Mouse (Mus musculus) T-cell, adult 2 months (primary cell): ENCODE results near the gene Synrg.

Experiments
- DNase-seq: peaks from one replicate; pipeline ENCODE4 v3.0.0; 2022; ENCODE audit warnings: low spot score

Gene Synrg

DNA sequence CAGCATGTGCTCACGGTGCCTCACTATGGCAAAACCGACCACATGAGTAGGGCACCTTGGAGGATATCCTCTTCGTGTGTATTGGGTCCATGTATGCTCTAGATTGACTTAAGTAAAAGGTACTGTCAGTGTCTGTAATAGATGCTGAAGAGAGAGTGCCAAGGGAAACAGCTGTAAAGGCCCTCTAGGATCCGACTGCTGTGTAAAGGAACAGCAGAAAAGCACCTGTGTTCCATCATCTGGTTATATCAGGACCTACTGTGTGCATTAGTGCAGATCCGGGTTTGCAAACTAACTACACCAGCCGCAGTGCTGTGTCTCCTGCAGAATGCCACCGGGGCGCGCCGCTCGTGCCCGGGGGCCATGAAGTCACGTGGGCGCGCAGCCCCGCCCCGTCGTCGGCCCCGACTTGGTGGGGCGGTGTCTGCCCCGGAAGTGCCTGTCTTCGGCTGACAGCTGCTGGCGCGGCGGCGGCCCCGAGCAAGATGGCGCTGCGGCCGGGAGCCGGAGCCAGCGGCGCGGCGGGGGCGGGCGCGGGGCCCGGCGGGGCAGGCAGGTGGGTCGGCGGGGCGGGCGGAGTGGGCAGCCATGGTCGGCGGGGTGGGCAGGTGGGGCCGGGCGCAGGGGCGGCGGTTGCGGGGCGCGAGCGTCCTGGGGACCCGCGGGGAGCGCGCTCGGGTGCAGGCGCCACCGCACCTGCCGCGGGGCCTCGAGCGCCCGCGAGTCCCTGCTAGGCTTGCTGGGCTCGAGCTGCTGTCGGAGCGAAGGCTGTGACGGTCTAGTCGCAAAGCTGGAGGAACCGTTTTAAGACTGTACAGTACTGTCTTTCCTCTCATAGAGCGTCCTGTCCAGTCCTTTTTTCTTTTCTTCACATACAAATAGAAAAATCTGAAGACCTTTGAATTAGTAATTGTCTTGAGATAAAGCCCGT lies at the start of gene Synrg:
Synrg (plus strand) TSS at position 438 of the 931 bp plus-strand sequence.
- peak; percentile 95 for DNase-seq

DNA sequence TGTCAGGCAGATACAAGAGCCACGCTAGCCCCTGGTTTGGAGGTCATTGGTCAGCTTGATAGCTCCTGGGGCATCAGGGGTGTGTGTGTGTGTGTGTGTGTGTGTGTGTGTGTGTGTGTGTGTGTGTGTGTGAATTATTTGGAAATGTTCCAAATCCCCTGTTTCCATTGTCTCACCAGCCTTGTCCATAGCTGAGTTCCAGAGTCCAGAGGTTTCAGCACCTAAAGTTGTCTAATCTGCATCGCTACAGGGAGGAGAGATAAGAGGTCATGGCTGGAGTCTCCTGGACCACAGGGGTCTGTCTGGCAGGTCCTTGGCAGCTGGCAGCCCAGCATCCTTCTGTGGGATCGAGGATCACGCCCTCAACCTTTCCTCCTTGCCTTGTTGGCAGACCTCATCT lies 49.7 kb upstream of the Synrg start:
- DNase-seq, result no peak

DNA sequence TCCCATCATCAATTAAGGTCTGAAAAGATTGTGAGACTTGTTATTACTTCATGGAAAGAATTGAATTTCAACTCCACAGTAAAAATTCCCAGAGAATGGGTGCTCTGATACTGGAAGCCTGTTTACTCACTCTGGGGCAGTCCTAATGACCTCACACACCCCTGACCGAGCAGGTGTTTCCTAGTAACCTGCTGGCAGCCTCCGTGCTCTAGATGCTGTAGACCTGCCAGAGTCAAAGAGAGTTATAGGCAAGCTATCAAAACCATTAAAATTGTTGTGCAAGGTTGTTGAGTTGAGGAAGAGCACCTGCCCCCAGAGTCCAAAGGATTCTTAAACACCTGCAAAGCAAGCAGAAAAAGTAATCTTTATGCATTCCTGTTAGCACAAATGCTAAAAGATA lies 41.6 kb upstream of the Synrg start:
- DNase-seq, result no peak

DNA sequence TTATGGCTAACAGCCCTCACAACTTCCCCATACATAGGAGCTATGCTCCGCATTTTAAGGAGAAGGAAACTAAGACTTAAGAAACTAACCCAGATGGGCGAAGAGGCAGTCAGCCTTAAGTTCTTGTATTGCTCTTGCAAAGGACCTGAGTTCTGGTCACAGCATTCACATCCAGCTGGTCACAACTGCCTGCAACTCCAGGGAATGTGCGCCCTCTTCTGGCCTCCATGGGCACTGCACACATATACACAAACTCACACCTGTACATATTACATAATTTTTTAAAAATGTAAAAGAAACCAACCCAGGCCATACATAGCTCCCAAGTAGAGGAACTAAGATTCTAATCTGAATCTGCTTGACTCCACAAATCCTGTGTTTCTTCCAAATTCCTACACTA lies 37.1 kb upstream of the Synrg start:
- DNase-seq, result peak; percentile 11

DNA sequence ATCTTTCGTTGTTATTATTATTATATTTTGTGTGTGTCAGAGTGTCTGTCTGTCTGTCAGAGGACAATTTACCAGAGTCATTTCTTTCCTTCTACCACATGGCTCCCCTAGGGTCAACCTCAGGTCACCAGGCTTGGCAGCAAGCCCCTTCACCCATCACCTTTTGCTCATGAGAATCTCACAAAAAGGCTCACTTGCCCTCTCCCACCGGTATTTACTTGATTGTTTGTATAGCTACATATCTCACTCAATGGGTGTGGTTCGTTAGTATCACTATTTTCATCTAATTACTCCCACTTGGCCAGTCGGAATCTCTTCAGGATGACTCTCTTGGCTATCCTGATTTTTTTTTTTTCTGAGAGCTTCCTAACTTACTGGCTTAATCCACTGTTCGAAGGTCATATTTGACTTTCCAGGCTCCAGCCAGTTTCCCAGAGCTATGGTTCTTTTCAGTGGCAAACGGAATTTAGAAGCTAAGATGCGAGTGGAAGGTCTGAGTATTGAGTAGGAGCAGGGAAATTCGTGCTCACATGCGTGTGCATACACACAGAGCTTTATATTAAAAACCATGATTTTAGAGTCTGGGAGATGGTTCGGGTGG lies 31.6 kb upstream of the Synrg start:
- no peak for DNase-seq

DNA sequence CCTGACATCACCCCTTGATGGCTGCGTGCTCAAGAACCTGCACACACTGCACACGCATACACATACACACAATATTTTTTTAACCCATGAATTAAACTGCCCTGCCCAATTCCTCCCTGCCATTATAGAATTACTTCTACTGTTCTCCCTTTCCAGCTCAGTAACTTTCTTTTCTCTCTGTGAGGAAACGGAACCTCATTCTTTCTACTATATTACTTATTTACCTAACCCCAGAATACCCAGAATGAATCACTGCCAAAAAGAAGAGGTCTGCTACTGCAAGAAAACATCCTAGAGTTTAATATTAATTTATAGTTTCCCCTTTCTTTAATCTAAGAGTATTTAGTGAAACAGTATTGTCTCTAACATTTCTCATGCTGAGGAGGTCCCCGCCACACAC lies 30.9 kb upstream of the Synrg start:
- DNase-seq, result no peak

DNA sequence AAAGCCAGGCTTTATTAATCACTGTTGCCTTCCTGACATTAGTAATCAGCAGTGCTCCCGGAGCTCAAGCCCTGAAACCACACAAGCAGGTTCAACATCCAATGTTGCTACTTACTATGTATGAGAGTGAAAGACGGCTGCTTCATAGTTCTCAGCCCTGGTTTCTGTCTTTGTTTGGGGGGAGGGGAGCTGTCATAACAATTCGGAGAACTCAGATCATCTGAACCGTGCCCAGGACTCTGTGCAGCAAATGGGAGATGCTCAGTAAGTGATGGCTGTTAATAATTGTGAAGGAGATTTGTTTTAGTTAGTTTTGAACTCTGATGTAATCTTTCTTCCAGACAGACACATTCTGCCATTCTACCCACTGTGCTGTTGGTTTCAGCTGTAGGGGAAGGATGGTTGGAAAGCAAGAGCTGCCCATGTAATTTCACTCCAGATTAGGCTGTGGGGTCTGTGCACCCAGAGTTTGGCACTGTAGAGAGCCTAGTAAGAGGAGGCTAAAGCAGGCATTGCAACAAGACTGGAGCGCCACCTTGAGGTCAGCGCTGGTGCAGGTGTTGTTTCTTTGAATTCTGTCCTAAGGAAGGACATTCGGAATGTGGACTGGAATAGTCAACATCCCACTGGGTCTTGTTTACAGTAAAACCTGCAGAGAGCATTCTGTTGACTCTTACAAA lies 28.1 kb upstream of the Synrg start:
- DNase-seq, result peak; percentile 52

DNA sequence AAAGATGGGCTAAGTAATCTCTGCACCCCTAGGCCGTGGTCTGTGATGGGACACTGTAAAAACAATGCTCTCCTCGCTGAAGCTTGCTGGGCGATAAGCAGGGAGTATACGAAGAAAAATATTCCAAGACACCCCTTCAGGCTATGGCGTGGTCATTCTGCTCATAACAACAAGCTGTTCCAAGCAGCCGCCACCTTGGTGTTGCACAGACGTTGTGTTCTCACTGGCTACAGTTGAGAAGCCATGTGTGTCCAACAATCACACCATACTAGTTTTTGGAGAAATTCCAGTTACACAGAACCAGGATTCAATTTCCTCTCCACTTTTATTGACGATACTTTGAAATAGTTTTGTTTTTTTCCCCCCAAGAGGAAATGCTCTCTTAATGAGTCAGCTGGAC lies 25.7 kb upstream of the Synrg start:
- DNase-seq, result no peak

DNA sequence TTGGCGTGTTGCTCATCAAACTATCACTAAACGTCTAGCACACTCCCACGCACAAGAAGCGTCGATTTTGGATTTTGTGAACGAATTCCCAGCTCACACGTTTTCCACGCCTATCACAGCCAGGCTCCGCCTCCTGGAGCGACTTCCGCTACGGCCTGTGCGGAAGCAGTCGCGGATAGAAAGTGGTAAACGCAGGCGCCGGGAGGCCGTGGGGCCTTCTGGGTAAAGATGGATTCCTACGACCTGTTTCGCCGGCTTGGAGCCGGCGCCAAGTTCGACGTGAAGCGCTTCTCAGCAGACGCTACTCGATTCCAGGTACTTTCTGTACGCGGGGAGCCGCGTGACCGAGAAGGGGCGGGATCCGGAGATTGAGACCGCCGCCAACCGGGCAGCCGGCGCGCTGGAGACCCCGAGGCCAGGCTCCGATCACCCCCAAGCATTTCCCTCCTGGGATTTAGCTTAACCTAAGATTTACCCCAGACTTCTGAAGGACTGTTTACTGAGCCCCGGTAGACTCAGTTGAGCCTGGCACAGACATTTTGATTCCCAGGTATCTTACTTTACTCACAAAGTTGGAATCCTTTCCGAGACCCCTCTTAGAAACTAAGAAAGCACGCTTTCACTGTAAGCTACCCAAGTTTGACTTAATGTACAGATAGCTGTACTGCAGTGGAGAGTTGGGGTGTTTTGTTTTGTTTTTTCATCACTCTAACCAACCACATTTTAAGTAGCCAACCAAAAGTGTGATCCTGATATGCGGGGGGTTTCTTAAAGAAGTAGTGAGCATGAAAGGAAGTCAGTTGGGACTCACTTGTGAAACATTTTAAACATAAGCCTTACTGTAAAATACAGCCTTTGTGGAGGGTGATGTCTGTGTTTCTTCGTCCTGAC lies 22.0 kb upstream of the Synrg start, which contains the start of gene Ddx52:
Ddx52 (plus strand) TSS at position 113 of the 891 bp plus-strand sequence.
- peak; percentile 87 for DNase-seq

DNA sequence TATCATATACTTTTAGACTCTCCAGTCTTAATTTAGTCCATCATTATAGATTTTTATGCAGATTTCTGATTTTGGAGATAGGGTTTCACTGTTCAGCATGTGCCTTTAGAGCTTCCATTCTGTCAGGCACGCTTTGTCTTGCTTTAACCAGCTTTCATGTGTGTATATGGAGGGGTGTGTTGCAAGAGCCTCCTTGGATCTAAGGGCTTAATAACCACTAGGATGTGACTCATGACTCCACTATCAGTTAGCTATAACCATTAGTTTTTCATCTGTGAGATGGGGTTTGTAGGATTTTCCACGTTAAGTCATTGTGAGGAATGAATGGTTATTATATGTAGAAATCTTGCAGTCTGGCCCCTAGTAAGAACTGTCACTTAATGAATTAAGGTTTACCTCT lies 7.4 kb upstream of the Synrg start:
- no peak for DNase-seq

DNA sequence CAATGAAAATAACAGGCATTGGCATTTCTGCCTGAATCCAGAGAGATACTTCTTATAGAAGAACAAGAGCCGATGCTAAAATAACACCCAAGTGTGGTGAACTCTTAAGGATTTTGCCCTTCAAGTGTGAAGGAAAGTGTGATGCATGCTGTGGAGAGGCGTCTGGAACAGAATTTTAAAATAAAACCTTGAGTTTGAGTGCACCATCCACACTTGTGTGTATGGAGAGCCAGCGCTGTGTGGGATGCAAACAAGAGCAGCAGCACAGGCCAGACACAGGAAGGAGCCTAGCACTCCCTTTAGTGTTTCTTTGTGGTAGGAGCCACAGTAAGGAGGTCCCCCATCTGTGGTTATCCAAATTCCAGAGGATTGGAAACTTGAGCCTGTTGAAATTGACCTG lies 2.2 kb upstream of the Synrg start:
- no peak for DNase-seq

DNA sequence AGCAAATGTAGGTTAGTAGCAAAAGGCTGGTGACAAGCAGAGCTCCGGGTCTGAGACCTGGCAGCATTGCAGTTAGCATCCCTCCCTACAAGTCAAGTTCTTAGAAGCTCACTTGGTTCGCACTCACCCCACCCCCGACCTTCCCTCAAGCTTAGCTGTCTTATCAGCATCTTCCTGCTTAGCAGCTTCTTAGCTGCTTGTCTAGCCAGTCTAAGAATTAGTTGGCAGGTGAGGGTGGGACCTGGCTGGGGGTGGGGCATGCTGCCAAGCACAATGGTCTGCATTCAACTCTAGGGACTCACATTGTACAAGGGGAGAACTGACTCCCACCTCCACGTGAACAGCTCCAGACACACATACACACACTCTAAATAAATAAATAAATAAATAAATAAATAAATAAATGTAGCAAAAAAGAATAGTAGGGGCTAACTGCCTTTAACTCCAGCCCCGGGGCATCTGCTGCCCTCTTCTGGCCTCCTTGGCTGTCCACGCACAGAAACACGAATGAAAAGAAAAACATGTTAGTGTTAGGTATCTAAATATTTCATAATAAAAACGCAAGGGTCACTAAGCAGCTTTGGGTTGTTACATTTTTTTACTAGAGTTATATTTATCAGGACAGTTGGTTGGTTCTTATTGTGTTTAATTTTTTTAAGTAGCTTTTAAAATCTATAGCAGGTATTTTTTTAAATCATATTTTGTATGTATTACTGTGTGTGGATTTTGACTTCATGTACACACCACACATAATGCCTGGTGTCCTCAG lies 3.4 kb downstream of the Synrg start:
- no peak for DNase-seq

DNA sequence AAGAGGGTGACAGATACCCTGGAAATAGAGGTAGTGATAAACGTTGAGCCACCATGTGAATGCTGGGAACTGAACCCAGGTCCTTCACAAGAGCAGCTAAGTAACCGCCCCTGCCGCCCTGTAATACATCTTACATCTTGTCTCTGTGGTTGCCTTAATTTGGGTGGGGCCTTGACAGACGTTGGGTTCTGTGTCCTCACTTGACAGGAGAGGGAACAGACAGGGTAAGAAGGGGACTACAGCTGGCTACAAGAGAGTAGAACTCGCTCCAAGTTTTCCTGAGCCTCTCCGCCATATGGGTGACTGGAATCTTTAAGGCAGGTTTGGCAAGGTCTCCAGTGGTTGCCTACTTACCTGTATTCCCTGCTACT lies 4.0 kb downstream of the Synrg start:
- DNase-seq, result no peak

DNA sequence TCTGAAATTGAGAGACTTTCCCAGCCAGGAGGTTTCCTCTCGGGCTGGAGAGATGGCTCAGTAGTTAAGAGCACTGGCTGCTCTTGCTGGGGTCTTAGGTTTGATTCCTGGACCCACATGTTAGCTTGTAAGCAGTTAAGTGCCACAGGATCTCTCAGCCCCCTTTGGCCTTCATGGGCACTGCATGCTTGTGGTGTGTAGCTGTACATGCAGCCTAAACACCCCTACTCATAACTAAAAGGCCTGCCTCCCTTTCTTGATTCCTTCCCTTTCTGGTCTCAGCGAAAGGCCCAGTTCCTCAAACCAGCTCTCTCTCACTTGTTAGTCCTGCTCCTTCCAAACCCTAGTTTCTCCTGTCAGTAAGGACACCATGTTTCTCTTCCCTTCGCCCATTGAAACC lies 4.8 kb downstream of the Synrg start:
- DNase-seq, result peak; percentile 1

DNA sequence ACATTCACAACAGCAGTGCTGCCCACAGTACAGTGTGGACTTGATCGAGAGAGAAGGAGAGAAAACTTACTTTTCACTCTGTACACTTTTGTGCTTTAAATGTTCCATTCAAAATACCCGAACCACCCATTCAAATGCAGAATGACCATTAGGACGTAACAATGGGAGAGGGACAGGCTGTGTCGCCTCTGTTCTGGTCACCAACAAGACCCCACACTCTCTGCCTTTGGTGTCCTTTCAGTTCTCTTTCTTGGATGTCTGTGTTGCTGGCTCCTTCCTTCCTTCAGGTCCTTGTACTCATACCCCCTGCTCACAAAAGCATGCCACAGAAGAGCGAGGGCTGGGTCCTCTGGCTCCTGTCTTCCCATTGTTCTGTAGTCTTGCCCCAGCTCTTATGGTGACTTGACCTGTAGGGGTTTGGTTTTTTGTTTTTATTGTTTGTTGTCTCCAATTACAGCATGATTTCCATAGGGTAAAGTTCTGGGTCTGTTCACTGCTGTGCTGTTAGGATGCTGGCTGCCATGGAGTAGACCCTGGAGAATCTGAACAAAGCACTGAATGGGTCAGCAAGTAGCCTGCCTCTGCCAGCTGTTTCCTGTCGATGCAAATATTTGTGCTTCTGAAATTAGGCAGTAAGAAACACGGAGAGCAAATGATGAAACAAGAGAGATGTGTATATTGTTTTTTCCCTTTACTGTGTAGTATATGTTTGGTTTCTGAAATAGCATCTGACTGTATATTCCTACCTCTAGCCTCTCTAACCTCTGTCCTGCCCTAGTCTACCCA lies 10.5 kb downstream of the Synrg start:
- no peak for DNase-seq

DNA sequence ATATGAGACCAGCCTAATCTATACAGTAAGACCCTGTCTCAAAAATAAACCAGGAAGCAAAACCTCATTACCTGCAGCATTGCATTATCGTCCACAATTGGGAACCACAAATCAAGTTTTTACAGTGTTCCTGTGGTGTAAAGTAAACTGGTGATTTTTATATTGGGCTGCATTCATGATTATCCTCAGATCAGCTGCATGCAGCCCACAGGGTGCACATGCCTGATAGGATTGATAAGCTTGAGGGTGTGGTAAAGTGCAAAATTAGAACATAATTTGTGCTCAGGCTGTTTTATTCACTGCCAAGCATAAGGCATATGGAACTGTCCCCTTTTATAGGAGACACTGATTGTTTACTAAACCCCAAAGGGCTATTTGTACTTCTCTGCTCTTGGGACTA lies 11.3 kb downstream of the Synrg start:
- DNase-seq, result no peak

DNA sequence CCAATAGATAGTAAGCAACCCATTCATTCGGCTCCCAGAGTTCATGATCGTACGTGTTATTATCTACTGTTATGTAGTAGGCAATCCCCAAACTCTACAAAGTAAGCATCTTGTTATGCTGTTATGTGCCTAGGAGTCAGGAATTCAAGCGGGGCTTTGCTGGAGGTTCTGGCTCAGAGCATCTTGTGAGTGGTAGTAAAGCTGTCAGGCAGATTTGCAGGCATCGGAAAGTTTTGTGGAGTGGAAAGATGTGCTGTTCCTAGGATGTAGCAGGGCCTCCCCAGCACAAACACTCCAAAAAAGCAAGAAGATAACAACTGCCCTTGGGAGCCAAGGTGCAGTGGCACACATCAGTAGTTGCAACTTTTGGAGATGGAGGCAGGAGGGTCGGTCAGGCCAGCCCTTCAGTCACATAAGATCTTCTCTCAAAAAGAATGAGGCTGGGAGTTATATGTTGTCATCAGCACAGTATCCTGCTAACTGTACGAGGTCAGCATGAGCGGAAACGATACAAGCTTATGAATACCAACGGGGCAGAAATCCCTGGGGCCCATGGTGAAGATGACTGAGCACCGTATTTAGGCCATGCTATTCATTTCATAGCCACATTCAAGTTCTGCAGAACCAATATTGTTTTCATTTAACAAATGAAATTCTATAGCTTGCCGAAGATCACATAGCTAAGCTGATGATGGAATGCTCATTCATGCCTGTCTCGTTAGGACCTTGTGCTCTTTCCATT lies 12.2 kb downstream of the Synrg start:
- no peak for DNase-seq

DNA sequence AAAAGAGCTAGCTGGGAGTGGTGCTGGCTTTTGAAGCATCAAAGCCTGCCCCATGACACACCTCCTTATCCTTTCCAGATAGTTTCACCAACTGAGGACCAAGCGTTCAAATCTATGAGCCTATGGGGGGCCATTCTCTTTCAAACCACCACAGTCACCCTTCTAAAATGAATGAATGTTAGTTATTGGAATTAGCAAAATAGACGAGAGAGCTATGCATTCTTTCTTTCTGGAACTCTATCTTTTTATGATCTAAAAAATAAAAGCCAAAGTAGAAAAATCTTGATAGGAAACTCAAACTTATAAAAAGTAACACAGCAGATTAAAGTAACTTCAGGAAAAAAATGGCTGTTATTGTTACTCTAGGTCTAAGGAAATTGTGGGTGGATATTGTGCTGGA lies 13.6 kb downstream of the Synrg start:
- DNase-seq, result no peak

DNA sequence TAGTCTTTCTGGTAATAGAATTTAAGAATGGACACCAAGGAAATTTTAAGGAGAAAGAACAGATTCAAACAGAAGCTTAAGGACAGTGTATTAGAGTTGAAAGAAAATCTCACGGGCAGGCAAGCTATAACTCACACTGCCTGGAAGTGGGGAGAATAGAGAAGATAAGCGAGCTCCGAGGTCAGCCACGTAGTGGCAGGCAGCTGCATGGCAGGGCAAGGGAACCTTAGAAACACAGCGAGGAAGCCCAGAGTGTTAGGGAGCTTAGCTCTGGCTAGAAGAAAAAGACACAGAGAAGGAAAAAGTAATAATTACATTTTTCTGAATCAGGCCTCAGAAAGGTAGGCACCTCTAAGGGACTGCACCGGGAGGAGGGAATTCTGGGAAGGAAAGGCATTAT lies 15.8 kb downstream of the Synrg start:
- DNase-seq, result no peak

DNA sequence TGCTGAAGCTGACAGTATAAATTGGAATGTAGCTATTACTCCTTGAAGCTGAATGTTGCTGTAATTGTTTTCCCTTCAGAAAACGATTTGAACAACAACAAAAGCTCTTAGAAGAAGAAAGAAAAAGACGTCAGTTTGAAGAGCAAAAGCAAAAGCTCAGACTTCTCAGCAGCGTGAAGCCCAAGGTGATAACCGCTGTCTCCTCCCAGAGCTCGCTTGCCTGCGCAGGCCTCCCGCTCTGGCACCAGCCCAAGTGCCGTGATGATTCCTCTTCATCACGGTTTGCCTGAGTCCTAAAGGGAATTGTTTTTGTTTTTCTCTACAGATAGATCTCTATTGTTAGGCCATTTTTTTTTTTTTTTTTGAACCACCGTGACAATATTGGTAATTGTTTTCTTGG lies 17.1 kb downstream of the Synrg start:
- no peak for DNase-seq
